Mouse (Mus musculus): ENCODE measurements around the gene Add1. TPM values are rescaled to one million over a fixed set of nuclear protein-coding genes. Genes with fewer than 3 reads are reported as not detected.

Add1 gene
- polyA plus RNA-seq, 2 experiments, result 197 to 222 TPM

- H3K36me3 ChIP-seq (ENCODE audit: control insufficient read depth, insufficient read depth, low read length), result peaks cover 33% of the 10 kb centered on the region
- H3K9ac ChIP-seq (ENCODE audit: low read depth, low read length, severe bottlenecking), result peak overlapping the region; percentile 98
- no peaks in the 10 kb centered on the region for H3K27me3 ChIP-seq (ENCODE audit: control insufficient read depth, insufficient read depth, low read length)
- DNase-seq (ENCODE audit: low spot score) (no peak), ATAC-seq (ENCODE audit: low FRiP score, low read depth) (no peak)
- H3K9me3 ChIP-seq (ENCODE audit: control insufficient read depth, low read length), result no peaks in the 10 kb centered on the region
- WGBS, result 13% methylated on average over 6 of the region's 6 CpGs
- H3K4me1 ChIP-seq (ENCODE audit: control insufficient read depth, insufficient read depth, low read length), result peaks cover 13% of the 10 kb centered on the region
- H3K4me2 ChIP-seq (replicated peaks; ENCODE audit: low read depth, low read length, severe bottlenecking), result peak overlapping the region; percentile 64
- peak overlapping the region; percentile 89 for H3K4me3 ChIP-seq (replicated peaks; ENCODE audit: low read length)
- no peak for TF ChIP-seq POLR2A (IDR thresholded peaks at IDR 0.05; ENCODE audit: borderline replicate concordance, extremely low read depth, insufficient read depth, insufficient read length)
- peak overlapping the region; percentile 67; the same call in 1 of the 2 replicates for H3K27ac ChIP-seq (replicated peaks; ENCODE audit: low read depth, low read length)
Observed at GRCm38 (mm10) chr5:34550251-34550650, 23.2 kb upstream of the Add1 start.

DNA sequence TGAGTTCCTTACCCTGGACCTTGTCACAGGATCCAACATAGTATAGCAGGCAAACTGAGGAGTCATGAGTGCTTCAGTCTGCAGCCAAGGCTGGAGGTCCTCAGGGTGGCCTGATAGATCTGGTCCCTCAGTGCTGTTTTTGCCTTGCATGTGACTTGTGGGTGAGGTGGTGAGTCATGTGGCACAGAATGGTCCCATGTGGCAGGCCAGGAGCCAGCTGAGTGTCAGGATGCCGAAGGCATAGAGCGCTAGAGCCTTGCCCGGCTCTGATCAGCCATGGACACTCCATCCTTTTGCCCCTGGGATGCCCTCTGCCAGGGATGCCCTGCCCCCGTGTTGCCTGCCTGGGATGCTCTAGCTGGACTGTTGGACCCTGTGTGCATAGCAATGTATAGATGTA lies 21.6 kb upstream of the Add1 start:
- Histone ChIP-seq H3K4me3 (replicated peaks; ENCODE audit: low read length) (no peak overlapping the region), H3K27me3 (ENCODE audit: control insufficient read depth, insufficient read depth, low read length) (no peaks in the 10 kb centered on the region), H3K4me2 (replicated peaks; ENCODE audit: low read depth, low read length, severe bottlenecking) (no peak overlapping the region), H3K9ac (ENCODE audit: low read depth, low read length, severe bottlenecking) (no peak overlapping the region), H3K27ac (replicated peaks; ENCODE audit: low read depth, low read length) (no peak overlapping the region), H3K9me3 (ENCODE audit: control insufficient read depth, low read length) (no peaks in the 10 kb centered on the region), H3K4me1 (ENCODE audit: control insufficient read depth, insufficient read depth, low read length) (peaks cover 13% of the 10 kb centered on the region), H3K36me3 (ENCODE audit: control insufficient read depth, insufficient read depth, low read length) (peaks cover 49% of the 10 kb centered on the region)
- no peak for TF ChIP-seq POLR2A (IDR thresholded peaks at IDR 0.05; ENCODE audit: borderline replicate concordance, extremely low read depth, insufficient read depth, insufficient read length)
- no peak for DNase-seq (ENCODE audit: low spot score)
- WGBS, result 96% methylated on average over 4 of the region's 4 CpGs
- no peak for ATAC-seq (ENCODE audit: low FRiP score, low read depth)

DNA sequence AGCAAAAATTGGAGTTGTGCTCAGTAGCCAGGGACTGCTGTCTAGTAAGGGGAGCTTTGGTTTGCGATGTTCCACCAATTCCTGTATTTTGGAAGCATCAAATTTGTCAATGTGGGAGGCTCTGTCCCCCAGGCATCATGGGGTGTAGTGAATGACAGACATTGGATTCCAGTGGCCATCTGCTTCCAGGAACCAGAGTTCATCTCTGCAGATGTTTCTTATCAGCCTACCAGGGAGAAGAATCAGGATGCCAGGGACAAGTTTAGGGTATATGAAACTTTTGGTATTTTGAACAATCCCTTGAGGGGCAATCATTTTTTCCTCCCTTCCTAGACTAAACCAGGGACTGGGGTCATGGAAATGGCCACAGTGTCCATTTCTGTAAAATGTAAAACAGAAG lies 9.6 kb upstream of the Add1 start:
- Histone ChIP-seq H3K9ac (ENCODE audit: low read depth, low read length, severe bottlenecking) (no peak overlapping the region), H3K4me1 (ENCODE audit: control insufficient read depth, insufficient read depth, low read length) (no peaks in the 10 kb centered on the region), H3K4me2 (replicated peaks; ENCODE audit: low read depth, low read length, severe bottlenecking) (no peak overlapping the region), H3K36me3 (ENCODE audit: control insufficient read depth, insufficient read depth, low read length) (peaks cover 39% of the 10 kb centered on the region), H3K9me3 (ENCODE audit: control insufficient read depth, low read length) (no peaks in the 10 kb centered on the region), H3K4me3 (replicated peaks; ENCODE audit: low read length) (no peak overlapping the region), H3K27ac (replicated peaks; ENCODE audit: low read depth, low read length) (no peak overlapping the region), H3K27me3 (ENCODE audit: control insufficient read depth, insufficient read depth, low read length) (no peaks in the 10 kb centered on the region)
- 95% methylated on average over 1 of the region's 1 CpGs for WGBS
- no peak for DNase-seq (ENCODE audit: low spot score)
- no peak for TF ChIP-seq POLR2A (IDR thresholded peaks at IDR 0.05; ENCODE audit: borderline replicate concordance, extremely low read depth, insufficient read depth, insufficient read length)
- no peak for ATAC-seq (ENCODE audit: low FRiP score, low read depth)

DNA sequence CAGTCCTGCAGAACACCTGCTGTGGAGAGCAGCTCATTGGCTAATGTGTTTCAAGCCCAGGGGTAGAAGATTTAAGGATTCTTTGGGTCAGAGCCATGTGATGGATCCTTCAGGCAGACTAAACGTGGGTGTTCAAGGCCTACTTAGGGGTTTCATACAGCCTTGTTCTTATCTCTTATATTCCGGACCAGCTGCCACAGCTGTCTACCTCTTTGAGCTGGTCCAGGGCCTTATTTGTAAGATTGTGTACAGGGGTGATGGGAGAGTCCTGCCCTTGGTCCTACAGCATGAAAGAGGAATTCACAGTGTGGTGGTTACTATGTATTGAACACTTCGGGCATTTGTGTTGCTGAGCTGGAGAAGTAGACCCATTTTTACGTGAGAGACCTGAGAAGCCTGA lies 9.2 kb upstream of the Add1 start:
- Histone ChIP-seq H3K9me3 (ENCODE audit: control insufficient read depth, low read length) (no peaks in the 10 kb centered on the region), H3K4me1 (ENCODE audit: control insufficient read depth, insufficient read depth, low read length) (no peaks in the 10 kb centered on the region), H3K27ac (replicated peaks; ENCODE audit: low read depth, low read length) (no peak overlapping the region), H3K4me3 (replicated peaks; ENCODE audit: low read length) (no peak overlapping the region), H3K27me3 (ENCODE audit: control insufficient read depth, insufficient read depth, low read length) (no peaks in the 10 kb centered on the region), H3K36me3 (ENCODE audit: control insufficient read depth, insufficient read depth, low read length) (peaks cover 34% of the 10 kb centered on the region), H3K9ac (ENCODE audit: low read depth, low read length, severe bottlenecking) (no peak overlapping the region), H3K4me2 (replicated peaks; ENCODE audit: low read depth, low read length, severe bottlenecking) (no peak overlapping the region)
- ATAC-seq (ENCODE audit: low FRiP score, low read depth) (no peak), DNase-seq (ENCODE audit: low spot score) (no peak)
- no peak for TF ChIP-seq POLR2A (IDR thresholded peaks at IDR 0.05; ENCODE audit: borderline replicate concordance, extremely low read depth, insufficient read depth, insufficient read length)
- WGBS, result 80% methylated on average over 4 of the region's 4 CpGs

GRCm38 (mm10) chr5:34565545-34566283 lies 7.8 kb upstream of the Add1 start:
- Histone ChIP-seq H3K4me3 (replicated peaks; ENCODE audit: low read length) (no peak overlapping the region), H3K9ac (ENCODE audit: low read depth, low read length, severe bottlenecking) (no peak overlapping the region), H3K27me3 (ENCODE audit: control insufficient read depth, insufficient read depth, low read length) (no peaks in the 10 kb centered on the region), H3K9me3 (ENCODE audit: control insufficient read depth, low read length) (no peaks in the 10 kb centered on the region), H3K27ac (replicated peaks; ENCODE audit: low read depth, low read length) (0 out of 2 replicates have a peak overlapping the region, but pooled peaks have one; percentile 10), H3K4me2 (replicated peaks; ENCODE audit: low read depth, low read length, severe bottlenecking) (no peak overlapping the region), H3K4me1 (ENCODE audit: control insufficient read depth, insufficient read depth, low read length) (no peaks in the 10 kb centered on the region), H3K36me3 (ENCODE audit: control insufficient read depth, insufficient read depth, low read length) (peaks cover 20% of the 10 kb centered on the region)
- WGBS, result 82% methylated on average over 7 of the region's 7 CpGs
- no peak for TF ChIP-seq POLR2A (IDR thresholded peaks at IDR 0.05; ENCODE audit: borderline replicate concordance, extremely low read depth, insufficient read depth, insufficient read length)
- ATAC-seq (ENCODE audit: low FRiP score, low read depth), result no peak
- DNase-seq (ENCODE audit: low spot score), result peak; percentile 52

Data from limb, embryonic 14.5 days (tissue).